Mouse (Mus musculus) heart, embryonic 14.5 days (tissue): ENCODE results near the gene Ikzf5. TPM values are rescaled to one million over a fixed set of nuclear protein-coding genes. Genes with fewer than 3 reads are reported as not detected.
A peak's percentile ranks its signal among the peaks of the same experiment; 100 is the strongest.

ENCODE experiments used
- ATAC-seq: fragments of 200-750 bp; cut with Nextera tagmentation; 2 replicates; pipeline ENCODE4 v1.8.0; 2017; ENCODE audit warnings: low read depth, moderate TSS enrichment; ENCODE audit not compliant: insufficient number of reproducible peaks, insufficient read depth, low FRiP score
- H3K27ac ChIP-seq, 2 experiments: fragments of 200-500 bp in 1 of 2; fragments of 300-500 bp in 1 of 2; sonication (generic) in 1 of 2; replicated peaks in 1 of 2; 2 replicates each; pipeline ENCODE4 v1.5.1; 2012 to 2014; ENCODE audit warnings: low read depth in 2 of 2, low read length in 2 of 2, control low read depth in 1 of 2, mild to moderate bottlenecking in 1 of 2, mixed read lengths in 1 of 2; ENCODE audit not compliant: control insufficient read depth in 1 of 2, insufficient read depth in 1 of 2
- H3K27me3 ChIP-seq: fragments of 300-500 bp; sonication (generic); 2 replicates; pipeline ENCODE4 v1.6.1; 2014; ENCODE audit warnings: mild to moderate bottlenecking, low read length, control low read depth; ENCODE audit not compliant: control insufficient read depth, insufficient read depth
- H3K36me3 ChIP-seq: fragments of 300-500 bp; sonication (generic); 2 replicates; pipeline ENCODE4 v1.6.1; 2014; ENCODE audit warnings: mild to moderate bottlenecking, control low read depth, low read length, mixed read lengths; ENCODE audit not compliant: control insufficient read depth, insufficient read depth
- H3K4me1 ChIP-seq, 2 experiments: fragments of 200-500 bp in 1 of 2; fragments of 300-500 bp in 1 of 2; sonication (generic) in 1 of 2; 2 replicates each; pipeline ENCODE4 v1.6.1; 2012 to 2014; ENCODE audit warnings: low read length in 2 of 2, control low read depth in 1 of 2, mixed read lengths in 1 of 2; ENCODE audit not compliant: control insufficient read depth in 2 of 2, insufficient read depth in 2 of 2
- H3K4me2 ChIP-seq: fragments of 300-500 bp; sonication (generic); 2 replicates; pipeline ENCODE4 v1.6.1; 2014; ENCODE audit warnings: mild to moderate bottlenecking, low read length
- H3K4me3 ChIP-seq, 2 experiments: fragments of 200-500 bp in 1 of 2; fragments of 300-500 bp in 1 of 2; sonication (generic) in 1 of 2; 2 replicates each; pipeline ENCODE4 v1.5.1; 2012 to 2014; ENCODE audit warnings: low read length in 2 of 2, mild to moderate bottlenecking in 2 of 2, control low read depth in 1 of 2, low read depth in 1 of 2, moderate library complexity in 1 of 2; ENCODE audit not compliant: control insufficient read depth in 1 of 2, insufficient read depth in 1 of 2
- H3K9ac ChIP-seq: fragments of 300-500 bp; sonication (generic); 2 replicates; pipeline ENCODE4 v1.6.1; 2014; ENCODE audit warnings: mild to moderate bottlenecking, low read length
- H3K9me3 ChIP-seq: fragments of 300-500 bp; sonication (generic); 2 replicates; pipeline ENCODE4 v1.6.1; 2016; ENCODE audit warnings: low read length, control low read depth; ENCODE audit not compliant: control insufficient read depth
- WGBS: fragments of 180-500 bp; shearing (Covaris S2); extraction: QIAGEN DNeasy Blood & Tissue Kit; methylation state at CpG from one replicate; pipeline ENCODE4 v1.1.7; 2014; 5-methylcytosine and 5-hydroxymethylcytosine counted together
- polyA plus RNA-seq: library from polyadenylated mRNA; unstranded; fragments of >200 nt; fragmentation: Nextera tagmentation; extraction: Ambion mirVana; gene quantifications from 2 replicates; pipeline ENCODE4 v1.2.1, GENCODE M21; 2014

Ikzf5 gene
- 10.8 and 11.3 TPM in 2 replicates for polyA plus RNA-seq

DNA sequence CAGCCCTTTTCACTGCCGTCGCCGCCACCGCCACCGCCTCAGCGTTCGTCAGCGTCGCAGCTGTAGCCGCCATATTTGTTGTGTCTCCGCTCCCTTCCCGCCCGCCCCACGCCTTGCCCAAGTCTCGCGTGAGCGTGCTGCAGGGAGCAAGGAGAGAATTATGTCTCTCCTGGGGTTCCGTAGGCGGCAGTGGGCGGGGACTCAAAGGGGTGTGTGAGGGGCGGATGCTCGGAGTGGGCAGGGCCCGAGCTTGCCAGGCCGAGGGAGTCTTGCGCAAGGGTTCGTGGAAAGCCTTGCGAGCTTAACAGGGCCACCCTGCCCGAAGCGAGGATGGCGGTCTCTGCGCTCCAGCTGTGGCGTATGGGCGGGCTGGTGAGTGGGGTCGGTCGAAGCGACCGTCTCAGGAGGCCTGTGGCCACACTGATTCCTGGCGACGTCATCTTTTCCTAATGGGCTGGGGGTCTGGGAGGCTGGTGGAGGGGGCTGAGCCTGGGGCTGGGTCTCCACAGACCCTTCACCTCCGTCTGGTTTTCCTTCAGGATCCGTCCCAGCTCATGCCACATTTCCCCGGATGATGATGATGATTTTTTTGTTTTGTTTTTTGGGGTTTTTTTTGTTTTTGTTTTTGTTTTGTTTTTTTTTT is at the start of gene Ikzf5, which contains the start of gene Acadsb:
Gene Ikzf5, minus strand, starts transcription at position 106 of the 643 bp plus-strand sequence.
Gene Acadsb, plus strand, starts transcription at position 186 of the 643 bp plus-strand sequence.
- peak; percentile 99 for ATAC-seq
- Histone ChIP-seq H3K4me1 (peaks cover 3 to 14% of the 10 kb centered on the region in 2 experiments; a peak in 3 of 4 replicates), H3K9ac (peak within 1 kb of the TSS; percentile 85), H3K4me2 (peak within 1 kb of the TSS; percentile 79), H3K9me3 (no peaks in the 10 kb centered on the region), H3K4me3 (peak within 1 kb of the TSS; percentile 82 to 93), H3K36me3 (no peaks in the 10 kb centered on the region), H3K27me3 (no peaks in the 10 kb centered on the region), H3K27ac (peak within 1 kb of the TSS; percentile 43 to 58)
- under 1% methylated on average over 42 of the region's 42 CpGs for WGBS

DNA sequence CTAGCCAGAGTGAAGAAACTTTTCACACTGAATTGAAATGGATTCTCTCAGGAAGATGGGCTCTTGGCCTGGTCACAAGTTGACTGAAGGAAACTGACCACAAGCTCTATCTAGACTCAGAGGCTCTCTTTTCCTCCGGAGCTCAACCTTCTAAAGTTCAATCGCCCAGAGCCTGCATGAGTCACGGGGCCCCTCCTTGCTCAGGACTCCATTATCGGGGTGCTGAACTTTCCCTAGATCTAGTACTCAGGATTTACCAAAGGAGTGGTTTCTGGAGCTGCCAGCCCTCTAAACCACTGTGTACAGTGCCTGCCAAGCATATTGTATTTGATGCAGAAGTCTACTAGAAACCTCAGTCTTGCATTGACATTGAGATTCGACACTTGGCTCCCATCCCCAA is 46.4 kb upstream of the Ikzf5 start:
- Histone ChIP-seq H3K4me2 (no peak overlapping the region), H3K9ac (no peak overlapping the region), H3K4me3 (no peak overlapping the region), H3K27ac (no peak overlapping the region), H3K27me3 (no peaks in the 10 kb centered on the region), H3K9me3 (no peaks in the 10 kb centered on the region), H3K4me1 (no peaks in the 10 kb centered on the region), H3K36me3 (no peaks in the 10 kb centered on the region)
- WGBS, result 75% methylated on average over 5 of the region's 5 CpGs
- no peak for ATAC-seq

DNA sequence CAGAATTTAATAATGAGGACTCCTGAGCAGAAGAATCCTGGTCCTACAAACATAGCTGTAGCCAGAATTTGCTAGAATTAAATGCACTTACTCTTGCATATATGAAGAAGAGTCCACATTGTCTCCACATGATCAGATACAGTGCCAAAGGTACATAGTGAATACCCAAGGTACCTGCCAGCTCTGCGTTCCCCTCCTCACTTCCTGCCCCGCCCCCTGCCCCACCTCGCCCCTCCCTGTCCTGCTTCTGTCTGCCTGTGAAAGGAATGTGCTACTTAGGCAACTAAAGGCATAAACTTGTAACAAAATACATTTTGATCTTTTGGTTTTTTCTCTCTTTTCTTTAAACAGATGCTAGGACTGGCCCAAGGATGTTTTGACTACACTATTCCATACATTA is 26.7 kb upstream of the Ikzf5 start:
- Histone ChIP-seq H3K4me2 (no peak overlapping the region), H3K36me3 (peaks cover 26% of the 10 kb centered on the region), H3K9ac (no peak overlapping the region), H3K9me3 (no peaks in the 10 kb centered on the region), H3K4me1 (no peaks in the 10 kb centered on the region), H3K27ac (no peak overlapping the region), H3K27me3 (no peaks in the 10 kb centered on the region), H3K4me3 (no peak overlapping the region)
- WGBS, result 58% methylated on average over 3 of the region's 3 CpGs
- no peak for ATAC-seq

DNA sequence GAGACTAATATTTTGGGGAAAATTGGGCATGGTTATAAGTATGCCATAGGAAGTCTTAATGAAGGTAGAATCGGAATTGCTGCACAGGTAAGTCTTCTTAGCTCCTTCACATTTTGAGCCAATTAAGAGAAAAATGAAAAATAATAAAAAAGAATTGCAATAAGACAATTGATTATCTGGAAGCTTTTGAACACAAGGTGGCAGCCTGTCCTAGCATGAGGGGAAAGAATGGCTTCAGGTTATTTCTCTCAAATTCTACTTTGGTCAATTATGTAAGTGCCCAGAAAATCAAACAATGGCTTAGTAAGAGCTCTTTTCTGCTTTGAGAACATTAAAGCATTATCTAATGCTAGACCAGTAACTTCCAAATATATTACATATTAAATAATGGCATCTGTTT is 24.0 kb upstream of the Ikzf5 start:
- no peak overlapping the region for H3K4me2 ChIP-seq
- H3K9me3 ChIP-seq, result 0 out of 2 replicates have a peak, but pooled peaks cover 2% of the 10 kb centered on the region
- no peaks in the 10 kb centered on the region for H3K27me3 ChIP-seq
- H3K27ac ChIP-seq, result no peak overlapping the region
- ATAC-seq, result no peak
- H3K36me3 ChIP-seq, result peaks cover 33% of the 10 kb centered on the region
- H3K9ac ChIP-seq, result no peak overlapping the region
- no peak overlapping the region for H3K4me3 ChIP-seq
- 72% methylated on average over 1 of the region's 1 CpGs for WGBS
- H3K4me1 ChIP-seq, result no peaks in the 10 kb centered on the region

DNA sequence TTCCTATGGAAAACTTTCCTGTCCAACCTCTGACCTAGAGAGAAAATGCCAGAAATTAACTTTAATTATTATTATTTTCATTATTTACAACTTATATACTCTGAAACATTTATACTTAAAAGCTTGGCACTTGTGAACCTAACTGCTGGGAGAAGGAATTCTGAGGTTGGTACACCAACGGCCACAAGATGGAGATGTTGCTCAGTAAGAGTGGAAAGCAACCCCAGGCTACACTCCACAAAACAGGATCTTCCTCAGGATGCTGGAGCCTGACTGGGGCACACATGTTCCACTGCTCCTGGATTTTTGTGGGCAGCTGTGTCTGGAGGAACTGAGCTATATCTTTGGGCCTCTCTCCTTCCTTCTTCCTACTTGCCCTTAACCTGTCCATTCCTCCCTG is 21.9 kb upstream of the Ikzf5 start:
- WGBS, result 15% methylated on average over 1 of the region's 1 CpGs
- H3K36me3 ChIP-seq, result peaks cover 35% of the 10 kb centered on the region
- H3K27me3 ChIP-seq, result no peaks in the 10 kb centered on the region
- no peak overlapping the region for H3K4me3 ChIP-seq
- H3K9ac ChIP-seq, result no peak overlapping the region
- no peak overlapping the region for H3K27ac ChIP-seq
- H3K9me3 ChIP-seq, result 0 out of 2 replicates have a peak, but pooled peaks cover 2% of the 10 kb centered on the region
- ATAC-seq, result no peak
- no peaks in the 10 kb centered on the region for H3K4me1 ChIP-seq
- H3K4me2 ChIP-seq, result no peak overlapping the region

DNA sequence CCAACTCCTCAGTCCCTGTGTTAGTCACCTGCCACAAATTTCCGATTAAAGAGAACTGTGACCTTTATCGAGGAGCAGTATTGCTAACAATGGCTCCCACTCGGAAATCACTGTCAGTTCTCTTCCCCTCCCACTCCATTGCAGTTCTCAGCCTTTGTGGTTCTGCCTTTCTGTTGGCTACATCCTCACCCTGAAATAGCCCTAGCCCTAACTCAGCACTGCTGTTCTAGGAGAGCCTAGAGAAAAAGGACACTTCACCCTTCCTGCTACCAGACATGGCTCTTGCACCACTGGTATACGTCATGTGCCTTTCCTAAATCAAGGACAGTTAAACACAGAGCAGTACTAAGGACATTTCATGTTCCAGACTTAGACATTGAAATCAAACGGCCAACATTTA is 17.0 kb upstream of the Ikzf5 start:
- H3K27ac ChIP-seq, result no peak overlapping the region
- no peak for ATAC-seq
- 82% methylated on average over 5 of the region's 5 CpGs for WGBS
- no peak overlapping the region for H3K9ac ChIP-seq
- 0 out of 2 replicates have a peak, but pooled peaks cover 5% of the 10 kb centered on the region for H3K9me3 ChIP-seq
- peaks cover 34% of the 10 kb centered on the region for H3K36me3 ChIP-seq
- H3K27me3 ChIP-seq, result no peaks in the 10 kb centered on the region
- H3K4me3 ChIP-seq, result no peak overlapping the region
- H3K4me1 ChIP-seq, result no peaks in the 10 kb centered on the region
- H3K4me2 ChIP-seq, result no peak overlapping the region

DNA sequence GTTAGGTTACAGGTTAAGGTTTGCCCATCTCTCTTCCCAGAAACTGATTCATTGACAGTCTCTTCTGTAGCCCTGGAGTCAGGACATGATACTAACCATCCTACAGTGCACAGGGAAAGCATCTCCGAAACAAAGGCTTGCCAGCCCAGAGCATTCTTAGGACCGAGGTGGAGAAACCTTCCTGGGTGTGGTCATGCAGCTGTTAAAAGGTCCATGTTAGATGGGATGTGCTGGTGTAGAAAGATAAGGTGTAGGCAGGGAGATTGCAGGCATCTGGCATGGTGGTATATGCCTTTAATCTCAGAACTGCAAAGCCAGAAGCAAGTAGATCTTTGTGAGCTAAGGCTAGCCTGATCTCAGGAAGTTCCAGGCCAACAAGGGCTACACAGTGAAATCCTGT is 14.6 kb upstream of the Ikzf5 start:
- Histone ChIP-seq H3K9ac (no peak overlapping the region), H3K4me2 (no peak overlapping the region), H3K4me3 (no peak overlapping the region), H3K9me3 (0 out of 2 replicates have a peak, but pooled peaks cover 3% of the 10 kb centered on the region), H3K27me3 (no peaks in the 10 kb centered on the region), H3K36me3 (peaks cover 20% of the 10 kb centered on the region), H3K4me1 (no peaks in the 10 kb centered on the region), H3K27ac (no peak overlapping the region)
- no peak for ATAC-seq
- 59% methylated on average over 2 of the region's 2 CpGs for WGBS

DNA sequence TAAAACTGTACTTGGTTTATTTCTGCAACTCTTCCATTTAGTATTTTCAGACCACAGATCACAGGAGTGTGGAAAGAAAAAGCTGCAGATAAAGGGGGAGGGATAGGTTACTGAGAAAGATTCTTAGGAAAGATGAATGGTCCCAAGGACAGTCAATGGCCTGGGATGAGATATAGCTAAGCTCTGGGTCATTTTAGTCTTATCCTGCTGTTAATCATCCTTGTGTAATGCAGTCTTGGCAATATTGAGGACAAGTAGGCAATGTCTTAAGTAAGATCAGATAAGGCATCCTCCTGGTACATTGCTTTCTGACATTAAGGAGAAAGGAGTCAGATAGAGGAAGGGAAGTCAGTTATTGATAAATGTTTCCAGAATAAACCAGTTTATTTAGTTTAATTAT is 7.3 kb upstream of the Ikzf5 start:
- Histone ChIP-seq H3K27ac (no peak overlapping the region), H3K4me3 (no peak overlapping the region), H3K4me1 (no peaks in the 10 kb centered on the region), H3K9me3 (no peaks in the 10 kb centered on the region), H3K4me2 (no peak overlapping the region), H3K9ac (no peak overlapping the region), H3K36me3 (no peaks in the 10 kb centered on the region), H3K27me3 (no peaks in the 10 kb centered on the region)
- no peak for ATAC-seq
